11 mouse cellular contexts compared by ENCODE assay signal in the genomic region with DNA sequence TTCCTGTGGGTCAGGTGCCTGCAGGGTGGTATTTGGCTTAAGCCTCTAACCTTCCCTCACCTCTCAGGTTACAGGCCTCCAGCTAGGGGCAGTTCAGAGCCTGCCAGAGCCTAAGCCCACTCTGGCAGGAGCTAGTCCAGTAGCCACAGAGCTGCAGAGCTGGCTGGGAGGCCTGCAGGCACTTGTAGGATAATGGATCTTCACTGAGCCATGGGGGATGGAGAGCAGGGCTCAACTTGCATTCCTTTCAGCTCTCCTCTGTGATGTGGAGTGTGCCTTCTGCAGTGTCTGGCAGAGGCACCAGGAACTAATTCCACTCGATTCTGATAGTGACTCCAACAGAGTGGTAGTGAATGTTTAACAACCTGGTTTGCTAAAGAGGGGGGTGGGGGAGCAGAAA. TPM values are rescaled to one million over a fixed set of nuclear protein-coding genes. Genes with fewer than 3 reads are reported as not detected.
A peak's percentile ranks its signal among the peaks of the same experiment; 100 is the strongest.
DNase-seq lines count a peak whose midpoint lies in the region; ATAC-seq and TF ChIP-seq lines count a peak whose summit lies in the region.
"Had no signal": no experiment of that assay in that cellular context is flagged by ENCODE, and none has a peak within 500 bp of the region (broad histone marks: within the 10 kb centered on the region; RNA-seq: fewer than 3 reads in every experiment).

No protein-coding gene starts in this region.

- no peaks in the 10 kb centered on the region for H3K9me3 ChIP-seq in CH12.LX (replicated peaks; ENCODE audit: low read length)
- no peaks in the 10 kb centered on the region for H3K9me3 ChIP-seq in embryonic facial prominence, embryonic 10.5 days
- no peaks in the 10 kb centered on the region for H3K9me3 ChIP-seq in kidney, embryonic 16.5 days (ENCODE audit: low read length)
- no peaks in the 10 kb centered on the region for H3K9me3 ChIP-seq in lung, embryonic 16.5 days (ENCODE audit: control insufficient read depth, low read length)
- H3K9me3 ChIP-seq in forebrain, embryonic 10.5 days, result no peaks in the 10 kb centered on the region
- H3K9me3 ChIP-seq: neural tube, embryonic 13.5 days had no signal

- H3K4me1 ChIP-seq in CH12.LX (ENCODE audit: control insufficient read depth in 1 of 2, insufficient read depth in 2 of 2), result peaks cover 0 to 5% of the 10 kb centered on the region in 2 experiments; a peak in 2 of 4 replicates
- H3K4me1 ChIP-seq in embryonic facial prominence, embryonic 10.5 days, result peaks cover 18% of the 10 kb centered on the region
- peaks cover 4% of the 10 kb centered on the region for H3K4me1 ChIP-seq in kidney, embryonic 16.5 days (ENCODE audit: insufficient read depth, low read length)
- peaks cover 11% of the 10 kb centered on the region; the same call in 1 of the 2 replicates for H3K4me1 ChIP-seq in lung, embryonic 16.5 days (replicated peaks; ENCODE audit: control insufficient read depth, insufficient read depth, low read length)
- peaks cover 17% of the 10 kb centered on the region for H3K4me1 ChIP-seq in forebrain, embryonic 10.5 days

- H3K4me2 ChIP-seq in CH12.LX (ENCODE audit: insufficient read depth, low read depth, poor library complexity, severe bottlenecking), result no peak overlapping the region
- no peak overlapping the region for H3K4me2 ChIP-seq in kidney, embryonic 16.5 days (replicated peaks; ENCODE audit: low read depth, low read length)
- H3K4me2 ChIP-seq in lung, embryonic 16.5 days (ENCODE audit: low read depth, low read length), result no peak overlapping the region
- H3K4me2 ChIP-seq: neural tube, embryonic 13.5 days had no signal

- TF ChIP-seq CTCF in CH12.LX (conservative IDR thresholded peaks at IDR 0.05 in 1 of 2, IDR thresholded peaks at IDR 0.05 in 1 of 2; ENCODE audit: low read depth in 2 of 2, low read length in 2 of 2), result no peak

- TF ChIP-seq POLR2A in CH12.LX (IDR thresholded peaks at IDR 0.05; ENCODE audit: low read depth, low read length), result no peak

- no peak overlapping the region for H3K27ac ChIP-seq in CH12.LX (ENCODE audit: insufficient read depth, low read depth)
- no peak overlapping the region; the same call in 1 of the 2 replicates for H3K27ac ChIP-seq in embryonic facial prominence, embryonic 10.5 days (replicated peaks)
- H3K27ac ChIP-seq in kidney, embryonic 16.5 days (ENCODE audit: low read length), result peak overlapping the region; percentile 82
- H3K27ac ChIP-seq in lung, embryonic 16.5 days (ENCODE audit: low read length), result peak overlapping the region; percentile 71
- H3K27ac ChIP-seq in forebrain, embryonic 10.5 days, result no peak overlapping the region
- H3K27ac ChIP-seq: neural tube, embryonic 13.5 days had no signal

- H3K9ac ChIP-seq in CH12.LX (ENCODE audit: insufficient read depth, low read depth), result no peak overlapping the region
- H3K9ac ChIP-seq in kidney, embryonic 16.5 days (replicated peaks; ENCODE audit: low read length), result peak overlapping the region; percentile 7; the same call in 1 of the 2 replicates
- no peak overlapping the region for H3K9ac ChIP-seq in lung, embryonic 16.5 days (ENCODE audit: low read length)
- H3K9ac ChIP-seq: neural tube, embryonic 13.5 days had no signal

- in situ Hi-C loops in CH12.LX (cut with MboI; ENCODE audit: low pct_ligation_motif_present, low pct_unique_long_range_greater_than_20kb, low sequenced_read_pairs), result no loop called here

- no peak for TF ChIP-seq RAD21 in CH12.LX (IDR thresholded peaks at IDR 0.05; ENCODE audit: low read depth, low read length)

- dilution Hi-C loops in CH12.LX (cut with MboI; ENCODE audit: extremely low pct_ligation_motif_present, extremely low pct_unique_long_range_greater_than_20kb, low sequenced_read_pairs), result no loop called here

- peak; percentile 86 for ATAC-seq in kidney, embryonic 16.5 days (ENCODE audit: low FRiP score, low TSS enrichment)
- peak; percentile 88 for ATAC-seq in lung, embryonic 16.5 days (ENCODE audit: low read depth)
- ATAC-seq: forebrain, embryonic 16.5 days had no signal

- peaks cover 5 to 29% of the 10 kb centered on the region in 2 experiments for H3K36me3 ChIP-seq in CH12.LX (replicated peaks in 1 of 2; ENCODE audit: control insufficient read depth in 1 of 2, insufficient read depth in 1 of 2, low read length in 1 of 2)
- H3K36me3 ChIP-seq in embryonic facial prominence, embryonic 10.5 days (replicated peaks), result no peaks in the 10 kb centered on the region
- H3K36me3 ChIP-seq in kidney, embryonic 16.5 days (ENCODE audit: insufficient read depth, low read length), result no peaks in the 10 kb centered on the region
- no peaks in the 10 kb centered on the region for H3K36me3 ChIP-seq in lung, embryonic 16.5 days (ENCODE audit: control insufficient read depth, insufficient read depth, low read length)
- H3K36me3 ChIP-seq in forebrain, embryonic 10.5 days (replicated peaks), result no peaks in the 10 kb centered on the region
- H3K36me3 ChIP-seq: neural tube, embryonic 13.5 days had no signal

- no peak for DNase-seq in CH12.LX (ENCODE audit: extremely low read depth)
- DNase-seq in embryonic facial prominence, embryonic 10.5 days (ENCODE audit: low spot score), result peak; percentile 47
- DNase-seq in right cerebral cortex, postnatal 10 days (ENCODE audit: low spot score in 2 of 2), result no peak
- DNase-seq in left cerebral cortex, adult 9 months (ENCODE audit: low spot score in 2 of 2), result no peak
- DNase-seq in forebrain, embryonic 10.5 days (ENCODE audit: extremely low spot score, low spot score), result no peak
- DNase-seq: thymus, postnatal 25 days had no signal

- H3K27me3 ChIP-seq in CH12.LX (replicated peaks), result no peaks in the 10 kb centered on the region
- peaks cover 5% of the 10 kb centered on the region for H3K27me3 ChIP-seq in embryonic facial prominence, embryonic 10.5 days (replicated peaks; ENCODE audit: low read depth, poor library complexity, severe bottlenecking)
- no peaks in the 10 kb centered on the region for H3K27me3 ChIP-seq in kidney, embryonic 16.5 days (ENCODE audit: insufficient read depth, low read length)
- H3K27me3 ChIP-seq in lung, embryonic 16.5 days (ENCODE audit: control insufficient read depth, insufficient read depth, low read depth, low read length), result no peaks in the 10 kb centered on the region
- peaks cover 6% of the 10 kb centered on the region for H3K27me3 ChIP-seq in forebrain, embryonic 10.5 days (ENCODE audit: poor library complexity, severe bottlenecking)
- H3K27me3 ChIP-seq: neural tube, embryonic 13.5 days had no signal

- H3K79me2 ChIP-seq in CH12.LX (replicated peaks; ENCODE audit: control insufficient read depth, extremely low read depth, insufficient read depth, poor library complexity, severe bottlenecking), result no peaks in the 10 kb centered on the region

- no peak overlapping the region for H3K4me3 ChIP-seq in CH12.LX (replicated peaks in 1 of 3; ENCODE audit: low read depth in 2 of 3, low read length in 2 of 3, poor library complexity in 1 of 3)
- no peak overlapping the region for H3K4me3 ChIP-seq in embryonic facial prominence, embryonic 10.5 days
- H3K4me3 ChIP-seq in kidney, embryonic 16.5 days (ENCODE audit: low read length), result no peak overlapping the region
- no peak overlapping the region for H3K4me3 ChIP-seq in lung, embryonic 16.5 days (ENCODE audit: low read length)
- no peak overlapping the region for H3K4me3 ChIP-seq in forebrain, embryonic 10.5 days
- H3K4me3 ChIP-seq: megakaryocyte, embryonic 14.5 days; neural tube, embryonic 13.5 days had no signal

- WGBS in embryonic facial prominence, embryonic 10.5 days, result 13% methylated on average over 1 of the region's 1 CpGs
- 7% methylated on average over 1 of the region's 1 CpGs for WGBS in kidney, embryonic 16.5 days
- WGBS in lung, embryonic 16.5 days, result 6% methylated on average over 1 of the region's 1 CpGs
- 14% methylated on average over 1 of the region's 1 CpGs for WGBS in forebrain, embryonic 10.5 days

- TF ChIP-seq EP300 in CH12.LX (IDR thresholded peaks at IDR 0.05; ENCODE audit: low read length), result no peak

TF ChIP-seq in CH12.LX, 34 proteins besides CTCF, POLR2A, EP300 and RAD21 (continues in another document):
- TF ChIP-seq GABPA (IDR thresholded peaks at IDR 0.05; ENCODE audit: insufficient replicate concordance, low read depth, low read length), result no peak
- TF ChIP-seq E2F4 (IDR thresholded peaks at IDR 0.05; ENCODE audit: insufficient replicate concordance, low read depth, low read length), result no peak
- TF ChIP-seq CHD1 (IDR thresholded peaks at IDR 0.05; ENCODE audit: low read depth, low read length), result no peak
- TF ChIP-seq MAZ (IDR thresholded peaks at IDR 0.05; ENCODE audit: low read depth, low read length), result no peak
- TF ChIP-seq ZMIZ1 (IDR thresholded peaks at IDR 0.05; ENCODE audit: low read depth, low read length), result no peak
- no peak for TF ChIP-seq MXI1 (IDR thresholded peaks at IDR 0.05; ENCODE audit: low read depth, low read length)

RNA-seq across cellular contexts. Expression of a gene that starts 6.1 kb away (rescaled TPM):
- total RNA-seq in CH12.LX (2012; rRNA removed) (4.2 and 4.7 TPM in 2 replicates), CH12.LX (2014; rRNA removed) (2.7 and 2.8 TPM in 2 replicates)
- polyA plus RNA-seq in CH12.LX (2012; ENCODE audit: insufficient read length, low read depth), result 5.2 and 5.8 TPM in 2 replicates
- 1.3 and 2.0 TPM in 2 replicates for polyA plus RNA-seq in embryonic facial prominence, embryonic 10.5 days (2016; fragmentation: Nextera tagmentation; extraction: Ambion mirVana)
- 4.2 and 4.6 TPM in 2 replicates for polyA plus RNA-seq in kidney, embryonic 16.5 days (2015; fragmentation: Nextera tagmentation; extraction: Ambion mirVana)
- 10.7 and 12.2 TPM in 2 replicates for polyA plus RNA-seq in lung, embryonic 16.5 days (2015; fragmentation: Nextera tagmentation; extraction: Ambion mirVana)
- polyA plus RNA-seq in forebrain, embryonic 10.5 days (2016; fragmentation: Nextera tagmentation; extraction: Ambion mirVana), result 1.3 and 1.6 TPM in 2 replicates

RNA-seq across cellular contexts. Expression of a gene that starts 29.2 kb away (rescaled TPM):
- 5.0 and 5.5 TPM in 2 replicates for total RNA-seq in CH12.LX (2012; rRNA removed)
- total RNA-seq in CH12.LX (2014; rRNA removed), result 5.1 and 5.9 TPM in 2 replicates
- polyA plus RNA-seq in CH12.LX (2012; ENCODE audit: insufficient read length, low read depth), result 7.5 and 10.0 TPM in 2 replicates
- 12.4 and 14.1 TPM in 2 replicates for polyA plus RNA-seq in embryonic facial prominence, embryonic 10.5 days (2016; fragmentation: Nextera tagmentation; extraction: Ambion mirVana)
- polyA plus RNA-seq in kidney, embryonic 16.5 days (2015; fragmentation: Nextera tagmentation; extraction: Ambion mirVana), result 10.7 and 11.3 TPM in 2 replicates
- polyA plus RNA-seq in lung, embryonic 16.5 days (2015; fragmentation: Nextera tagmentation; extraction: Ambion mirVana), result 12.8 and 13.0 TPM in 2 replicates
- polyA plus RNA-seq in forebrain, embryonic 10.5 days (2016; fragmentation: Nextera tagmentation; extraction: Ambion mirVana), result 13.1 and 13.9 TPM in 2 replicates

RNA-seq across cellular contexts. Expression of a gene that starts 51.4 kb away (rescaled TPM):
- total RNA-seq in CH12.LX (2012; rRNA removed), result 25.7 and 32.7 TPM in 2 replicates
- total RNA-seq in CH12.LX (2014; rRNA removed), result 14.6 and 15.4 TPM in 2 replicates
- polyA plus RNA-seq in CH12.LX (2012; ENCODE audit: insufficient read length, low read depth), result 21.1 and 21.4 TPM in 2 replicates
- polyA plus RNA-seq in embryonic facial prominence, embryonic 10.5 days (2016; fragmentation: Nextera tagmentation; extraction: Ambion mirVana), result 136 and 144 TPM in 2 replicates
- polyA plus RNA-seq in kidney, embryonic 16.5 days (2015; fragmentation: Nextera tagmentation; extraction: Ambion mirVana), result 69.0 and 72.2 TPM in 2 replicates
- 73.2 and 77.2 TPM in 2 replicates for polyA plus RNA-seq in lung, embryonic 16.5 days (2015; fragmentation: Nextera tagmentation; extraction: Ambion mirVana)
- polyA plus RNA-seq in forebrain, embryonic 10.5 days (2016; fragmentation: Nextera tagmentation; extraction: Ambion mirVana), result 156 and 177 TPM in 2 replicates

Comparison
In these comparisons a context has a peak if more than half of its experiments do, and no peak if none do; other contexts are left out.
1. H3K27ac ChIP-seq: peak in kidney, embryonic 16.5 days (single experiment) and lung, embryonic 16.5 days (single experiment); none in CH12.LX (single experiment), embryonic facial prominence, embryonic 10.5 days (single experiment) and forebrain, embryonic 10.5 days (single experiment).